Mouse (Mus musculus) brain, adult 10 weeks (tissue): ENCODE data around the gene Zfp729b. TPM values are rescaled to one million over a fixed set of nuclear protein-coding genes. Genes with fewer than 3 reads are reported as not detected.

Experiments
- polyA plus RNA-seq: library from polyadenylated mRNA; stranded (reverse); fragments of 350-450 nt; fragmentation: Illumina TruSeq; extraction: RNeasy Lipid Tissue Mini Kit (QIAGEN cat#74804); gene quantifications from one replicate; pipeline ENCODE4 v1.2.3, GENCODE M21; 2015; ENCODE audit warnings: low read depth, low replicate concordance

Zfp729b gene
- 9.4 TPM for polyA plus RNA-seq

GRCm38 (mm10) chr13:67609066-67609876, at the start of gene Zfp729b:
TSS of gene Zfp729b (minus strand) at chr13:67609707.

GRCm38 (mm10) chr13:67637294-67638007, 27.9 kb upstream of the Zfp729b start, which contains the start of the genes Gm49345 and Zfp729a:
TSS of gene Gm49345 (minus strand) at chr13:67637769.
TSS of gene Zfp729a (minus strand) at chr13:67637791.

GRCm38 (mm10) chr13:67553730-67554129, 55.8 kb downstream of the Zfp729b start, which contains the start of gene Zfp748:
TSS of gene Zfp748 (minus strand) at chr13:67553830.

Other genes starting within 250 kb of the Zfp729b start
- not detected for gene Gm28044, start 249.2 kb downstream of the Zfp729b start, polyA plus RNA-seq
- gene Zfp953, start 249.1 kb downstream of the Zfp729b start, polyA plus RNA-seq, result 1.3 TPM
- gene Gm28041, start 234.0 kb downstream of the Zfp729b start, polyA plus RNA-seq, result not detected
- gene Zfp456, start 233.9 kb downstream of the Zfp729b start, polyA plus RNA-seq, result 1.5 TPM
- gene Zfp429, start 209.9 kb downstream of the Zfp729b start, polyA plus RNA-seq, result 3.9 TPM
- 3.2 TPM for gene Zfp459, start 188.3 kb downstream of the Zfp729b start, polyA plus RNA-seq
- gene Zfp874a, start 158.1 kb downstream of the Zfp729b start, polyA plus RNA-seq, result 18.4 TPM
- 14.4 TPM for gene Zfp874b, start 125.4 kb downstream of the Zfp729b start, polyA plus RNA-seq
- gene Zfp58, start 109.2 kb downstream of the Zfp729b start, polyA plus RNA-seq, result 8.9 TPM
- gene Gm26965, start 83.6 kb downstream of the Zfp729b start, polyA plus RNA-seq, result not detected
- gene Zfp87, start 83.5 kb downstream of the Zfp729b start, polyA plus RNA-seq, result 25.8 TPM
- 10.3 TPM for gene Zfp748, start 55.9 kb downstream of the Zfp729b start, polyA plus RNA-seq
- not detected for gene Gm49345, start 28.1 kb upstream of the Zfp729b start, polyA plus RNA-seq
- gene Zfp729a, start 28.1 kb upstream of the Zfp729b start, polyA plus RNA-seq, result 7.8 TPM
- 19.5 TPM for gene Zfp738, start 77.4 kb upstream of the Zfp729b start, polyA plus RNA-seq
- 10.6 TPM for gene Zfp65, start 119.5 kb upstream of the Zfp729b start, polyA plus RNA-seq
- 6.8 TPM for gene Zfp85, start 145.5 kb upstream of the Zfp729b start, polyA plus RNA-seq
- 5.5 TPM for gene Zfp493, start 170.0 kb upstream of the Zfp729b start, polyA plus RNA-seq
- 8.2 TPM for gene Zfp273, start 204.0 kb upstream of the Zfp729b start, polyA plus RNA-seq
- gene Gm10037, start 221.4 kb upstream of the Zfp729b start, polyA plus RNA-seq, result 11.9 TPM